Comparison of ENCODE assay signal across 14 mouse cellular contexts in the genomic region with DNA sequence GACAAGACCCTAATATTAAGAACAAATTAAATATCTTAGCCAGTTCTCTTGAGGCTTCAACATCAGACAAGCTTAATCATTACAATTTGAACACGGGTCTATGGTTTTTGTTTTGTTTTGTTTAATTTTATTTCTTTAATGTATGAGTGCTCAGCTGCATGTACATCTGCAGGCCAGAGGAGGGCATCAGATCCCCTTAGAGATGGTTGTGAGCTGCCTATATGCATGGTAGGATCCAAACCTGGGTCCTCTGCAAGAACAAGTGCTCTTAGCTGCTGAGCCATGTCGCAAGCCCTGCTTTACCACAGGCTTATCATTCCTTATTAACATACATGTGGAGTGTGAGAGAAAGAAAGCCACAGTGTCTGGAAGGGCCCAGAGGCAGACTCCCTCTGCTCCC.
A peak's percentile ranks its signal among the peaks of the same experiment; 100 is the strongest.
DNase-seq lines count a peak whose midpoint lies in the region; ATAC-seq and TF ChIP-seq lines count a peak whose summit lies in the region.
"Had no signal": no experiment of that assay in that cellular context is flagged by ENCODE, and none has a peak within 500 bp of the region (broad histone marks: within the 10 kb centered on the region; RNA-seq: fewer than 3 reads in every experiment).

No protein-coding gene starts in this region.

- WGBS in liver, embryonic 14.5 days (ENCODE audit: insufficient replicate concordance), result 36% methylated on average over 2 of the region's 2 CpGs
- WGBS in liver, embryonic 12.5 days (ENCODE audit: insufficient replicate concordance), result 42% methylated on average over 2 of the region's 2 CpGs
- 69% methylated on average over 2 of the region's 2 CpGs for WGBS in stomach, postnatal 0 days

- no peaks in the 10 kb centered on the region for H3K4me1 ChIP-seq in liver, embryonic 14.5 days (replicated peaks; ENCODE audit: control insufficient read depth in 2 of 2, insufficient read depth in 2 of 2, low read length in 1 of 2)
- H3K4me1 ChIP-seq in liver, embryonic 12.5 days, result no peaks in the 10 kb centered on the region
- no peaks in the 10 kb centered on the region for H3K4me1 ChIP-seq in stomach, postnatal 0 days (replicated peaks; ENCODE audit: control insufficient read depth, insufficient read depth)
- H3K4me1 ChIP-seq: hindbrain, embryonic 10.5 days; limb, embryonic 12.5 days; neural tube, embryonic 13.5 days had no signal

- intact Hi-C loops in gastrocnemius, adult 2 months (cut with DNase I), result loop anchor here (2.0 kb wide), 1 partner anchor 348 kb away; no protein-coding TSS in a partner anchor

- no peak overlapping the region for H3K4me3 ChIP-seq in gastrocnemius, adult 2 months
- H3K4me3 ChIP-seq in liver, embryonic 14.5 days (ENCODE audit: insufficient read depth in 1 of 2, low read depth in 2 of 2, low read length in 2 of 2), result no peak overlapping the region
- no peak overlapping the region for H3K4me3 ChIP-seq in liver, embryonic 12.5 days
- H3K4me3 ChIP-seq in stomach, postnatal 0 days (ENCODE audit: low read depth, low read length), result no peak overlapping the region
- H3K4me3 ChIP-seq: hindbrain, embryonic 10.5 days; limb, embryonic 12.5 days; megakaryocyte, embryonic 14.5 days; neural tube, embryonic 13.5 days had no signal

- no peak overlapping the region for H3K4me2 ChIP-seq in liver, embryonic 14.5 days (ENCODE audit: low read depth)
- H3K4me2 ChIP-seq in liver, embryonic 12.5 days, result no peak overlapping the region
- no peak overlapping the region for H3K4me2 ChIP-seq in stomach, postnatal 0 days (replicated peaks; ENCODE audit: low read depth)
- H3K4me2 ChIP-seq: limb, embryonic 12.5 days; neural tube, embryonic 13.5 days had no signal

- H3K27me3 ChIP-seq in liver, embryonic 14.5 days (ENCODE audit: control insufficient read depth, insufficient read depth, low read length), result no peaks in the 10 kb centered on the region
- H3K27me3 ChIP-seq in liver, embryonic 12.5 days (replicated peaks), result no peaks in the 10 kb centered on the region
- no peaks in the 10 kb centered on the region for H3K27me3 ChIP-seq in stomach, postnatal 0 days (ENCODE audit: control insufficient read depth, insufficient read depth, low read length)
- H3K27me3 ChIP-seq: limb, embryonic 12.5 days; megakaryocyte, embryonic 14.5 days; neural tube, embryonic 13.5 days had no signal

- no peaks in the 10 kb centered on the region for H3K9me3 ChIP-seq in liver, embryonic 14.5 days (ENCODE audit: control insufficient read depth, low read length)
- no peaks in the 10 kb centered on the region for H3K9me3 ChIP-seq in liver, embryonic 12.5 days (replicated peaks)
- H3K9me3 ChIP-seq in stomach, postnatal 0 days (ENCODE audit: control insufficient read depth, low read length), result no peaks in the 10 kb centered on the region
- H3K9me3 ChIP-seq: G1E; hindbrain, embryonic 10.5 days; limb, embryonic 12.5 days; megakaryocyte, embryonic 14.5 days; neural tube, embryonic 13.5 days had no signal

- DNase-seq in gastrocnemius, adult 2 months, result no peak
- no peak for DNase-seq in gastrocnemius, postnatal 10 days
- no peak for DNase-seq in liver, embryonic 14.5 days (ENCODE audit: low read depth in 3 of 3, low spot score in 3 of 3)
- peak; percentile 39 for DNase-seq in brain, embryonic 14.5 days (ENCODE audit: low read depth)
- no peak for DNase-seq in stomach, postnatal 0 days (ENCODE audit: low spot score)
- no peak for DNase-seq in right cerebral cortex, postnatal 4 days
- no peak for DNase-seq in urinary bladder, adult 2 months (ENCODE audit: low spot score)
- DNase-seq: gastrocnemius, postnatal 14 days had no signal

- no peak for TF ChIP-seq POLR2A in brain, embryonic 14.5 days (IDR thresholded peaks at IDR 0.05; ENCODE audit: borderline replicate concordance, extremely low read depth, insufficient read depth, insufficient read length, poor library complexity, severe bottlenecking)

- no peaks in the 10 kb centered on the region for H3K36me3 ChIP-seq in liver, embryonic 14.5 days (replicated peaks; ENCODE audit: control insufficient read depth, insufficient read depth, low read depth)
- no peaks in the 10 kb centered on the region for H3K36me3 ChIP-seq in liver, embryonic 12.5 days
- 0 out of 2 replicates have a peak, but pooled peaks cover 2% of the 10 kb centered on the region for H3K36me3 ChIP-seq in stomach, postnatal 0 days (ENCODE audit: control insufficient read depth, insufficient read depth, low read length)
- H3K36me3 ChIP-seq: hindbrain, embryonic 10.5 days; limb, embryonic 12.5 days; neural tube, embryonic 13.5 days had no signal

- no peak for ATAC-seq in liver, embryonic 14.5 days (ENCODE audit: insufficient read depth)
- ATAC-seq in liver, embryonic 12.5 days, result no peak
- no peak for ATAC-seq in stomach, postnatal 0 days (ENCODE audit: low FRiP score, low TSS enrichment)

- no peak overlapping the region for H3K9ac ChIP-seq in liver, embryonic 14.5 days (replicated peaks)
- H3K9ac ChIP-seq in liver, embryonic 12.5 days, result no peak overlapping the region
- no peak overlapping the region for H3K9ac ChIP-seq in stomach, postnatal 0 days (ENCODE audit: low read length)
- H3K9ac ChIP-seq: limb, embryonic 12.5 days; neural tube, embryonic 13.5 days had no signal

- TF ChIP-seq CTCF in gastrocnemius, adult 2 months (IDR thresholded peaks at IDR 0.05), result peak; percentile 70
- peak; percentile 32; the same call in 1 of the 2 replicates for TF ChIP-seq CTCF in liver, embryonic 14.5 days (IDR thresholded peaks at IDR 0.05; ENCODE audit: low read depth)
- TF ChIP-seq CTCF in brain, embryonic 14.5 days (IDR thresholded peaks at IDR 0.05; ENCODE audit: borderline replicate concordance, extremely low read depth, insufficient read depth, insufficient read length), result peak; percentile 33; the same call in 1 of the 2 replicates
- TF ChIP-seq CTCF in stomach, postnatal 0 days (IDR thresholded peaks at IDR 0.05; ENCODE audit: low read depth), result peak; percentile 69

- no peak for TF ChIP-seq EP300 in liver, embryonic 14.5 days (IDR thresholded peaks at IDR 0.05; ENCODE audit: low read depth)
- TF ChIP-seq EP300 in stomach, postnatal 0 days (optimal IDR thresholded peaks at IDR 0.05), result no peak

- no peak overlapping the region for H3K27ac ChIP-seq in gastrocnemius, adult 2 months
- no peak overlapping the region for H3K27ac ChIP-seq in liver, embryonic 14.5 days
- H3K27ac ChIP-seq in liver, embryonic 12.5 days, result no peak overlapping the region
- H3K27ac ChIP-seq in stomach, postnatal 0 days (replicated peaks), result no peak overlapping the region
- H3K27ac ChIP-seq: hindbrain, embryonic 10.5 days; limb, embryonic 12.5 days; neural tube, embryonic 13.5 days had no signal
